Mouse (Mus musculus) lung, postnatal 4 days (tissue): Measurements from ENCODE around the gene Ncoa1.
"Not testable (repeated sequence)": the region's sequence is repeated elsewhere in the genome, so short reads cannot be mapped to it uniquely, and the experiment has no call there.

ENCODE experiments used
- DNase-seq, 2 experiments: peaks; one replicate each; pipeline ENCODE4 v3.0.0; 2021

Gene Ncoa1

GRCm38 (mm10) chr12:4392074-4392473 lies 84.9 kb downstream of the Ncoa1 start:
- no peak for DNase-seq

GRCm38 (mm10) chr12:4391256-4391655 lies 85.7 kb downstream of the Ncoa1 start:
- DNase-seq, result no peak

- DNase-seq, result no peak
Observed at GRCm38 (mm10) chr12:4390721-4391120, 86.3 kb downstream of the Ncoa1 start.

GRCm38 (mm10) chr12:4386077-4386719 lies 90.8 kb downstream of the Ncoa1 start:
- peak; percentile 36 to 61 for DNase-seq

- no peak for DNase-seq
Observed at GRCm38 (mm10) chr12:4383061-4383460, 93.9 kb downstream of the Ncoa1 start.

GRCm38 (mm10) chr12:4379298-4379957 lies 97.6 kb downstream of the Ncoa1 start:
- no peak for DNase-seq

GRCm38 (mm10) chr12:4376475-4376874 lies 100.5 kb downstream of the Ncoa1 start:
- no peak for DNase-seq

- no peak for DNase-seq
Observed at GRCm38 (mm10) chr12:4374816-4375493, 102.0 kb downstream of the Ncoa1 start.

- no peak for DNase-seq
Observed at GRCm38 (mm10) chr12:4371406-4371805, 105.6 kb downstream of the Ncoa1 start.

GRCm38 (mm10) chr12:4365951-4366350 lies 111.0 kb downstream of the Ncoa1 start:
- DNase-seq, result no peak

GRCm38 (mm10) chr12:4359475-4359874 lies 117.5 kb downstream of the Ncoa1 start:
- no peak for DNase-seq

- DNase-seq, result not testable (repeated sequence)
Observed at GRCm38 (mm10) chr12:4358653-4359052, 118.3 kb downstream of the Ncoa1 start.

- DNase-seq, result no peak
Observed at GRCm38 (mm10) chr12:4358100-4358499, 118.9 kb downstream of the Ncoa1 start.

GRCm38 (mm10) chr12:4356834-4357445 lies 120.0 kb downstream of the Ncoa1 start:
- no peak for DNase-seq

GRCm38 (mm10) chr12:4355019-4355730 lies 121.8 kb downstream of the Ncoa1 start:
- DNase-seq, result no peak

- no peak for DNase-seq
Observed at GRCm38 (mm10) chr12:4343216-4343615, 133.8 kb downstream of the Ncoa1 start.

GRCm38 (mm10) chr12:4342087-4342486 lies 134.9 kb downstream of the Ncoa1 start:
- no peak for DNase-seq

GRCm38 (mm10) chr12:4340325-4340924 lies 136.6 kb downstream of the Ncoa1 start:
- no peak for DNase-seq

GRCm38 (mm10) chr12:4323604-4324003 lies 153.4 kb downstream of the Ncoa1 start:
- DNase-seq, result no peak

- DNase-seq, result no peak
Observed at GRCm38 (mm10) chr12:4322227-4322626, 154.8 kb downstream of the Ncoa1 start.

GRCm38 (mm10) chr12:4313824-4314223 lies 163.2 kb downstream of the Ncoa1 start:
- no peak for DNase-seq

- no peak for DNase-seq
Observed at GRCm38 (mm10) chr12:4306712-4307313, 170.2 kb downstream of the Ncoa1 start.
